Mouse (Mus musculus) Patski (cell line): ENCODE results near the gene 2210407C18Rik. TPM values are rescaled to one million over a fixed set of nuclear protein-coding genes. Genes with fewer than 3 reads are reported as not detected.

Experiments
- ATAC-seq: fragments of 100-300 bp; one replicate; pipeline ENCODE4 v1.8.0; 2021
- CTCF ChIA-PET: fragments of 350-600 bp; sonication (Branson Sonifier 250); formaldehyde crosslinking; loops from one replicate; lab custom pipeline; 2022; ENCODE audit warnings: inconsistent platforms; lab: Charles Lee
- POLR2A ChIA-PET: fragments of 350-600 bp; sonication (Branson Sonifier 250); formaldehyde crosslinking; loops from one replicate; lab custom pipeline; 2022; ENCODE audit warnings: antibody characterized with exemption, inconsistent platforms; lab: Charles Lee
- DNase-seq: peaks from one replicate; pipeline ENCODE4 v3.0.0-alpha.2; 2011; ENCODE audit warnings: low read depth, low spot score
- H3K27me3 ChIP-seq: fragments of 371-371 bp; one replicate; pipeline ENCODE4 v1.5.1; 2021
- CTCF ChIP-seq: fragments of 100-300 bp; IDR thresholded peaks from one replicate; pipeline ENCODE4 v1.5.1; 2021
- in situ Hi-C: fragments of 300-500 bp; cut with MboI; formaldehyde crosslinking; loops from 3 replicates; pipeline ENCODE4 v1.11.1; 2018; ENCODE audit warnings: low pct_unique_long_range_greater_than_20kb, mixed read lengths
- polyA plus RNA-seq: library from polyadenylated mRNA; unstranded; gene quantifications from one replicate; pipeline ENCODE4 v1.2.3, GENCODE M21; 2021

The 2210407C18Rik gene
- polyA plus RNA-seq, 1 experiment from 2014 or later, result 0.42 TPM

DNA sequence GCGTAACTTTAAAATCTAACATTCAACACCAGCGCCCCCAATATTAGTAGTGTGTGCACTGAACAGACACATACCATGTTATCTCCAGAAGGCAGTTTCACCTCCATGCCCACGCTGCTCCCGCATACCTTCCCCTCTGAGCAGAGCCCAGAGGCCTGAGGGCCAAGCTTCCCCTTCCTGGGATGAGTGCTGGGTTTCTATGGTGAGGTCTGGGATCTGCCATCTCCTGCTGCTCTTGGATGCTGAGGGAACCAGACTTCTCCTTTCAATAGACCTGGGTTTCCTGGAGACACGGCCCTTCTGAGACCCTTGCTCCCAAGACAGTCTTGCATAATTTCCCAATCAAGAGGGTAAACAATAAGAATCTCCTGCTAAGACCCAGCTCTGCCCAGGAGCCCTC lies 14.5 kb upstream of the 2210407C18Rik start, which contains the start of gene Olfr323:
Olfr323 (minus strand) TSS at position 101 of the 400 bp plus-strand sequence.
- no peak for TF ChIP-seq CTCF
- ChIA-PET POLR2A (no interaction called here), CTCF (no interaction called here)
- DNase-seq (no peak), ATAC-seq (no peak)
- H3K27me3 ChIP-seq, result peaks cover 3% of the 10 kb centered on the region
- in situ Hi-C loops, result loop anchor here (5.0 to 25.0 kb wide), 2 partner anchors 228 to 668 kb away; no protein-coding TSS in a partner anchor

DNA sequence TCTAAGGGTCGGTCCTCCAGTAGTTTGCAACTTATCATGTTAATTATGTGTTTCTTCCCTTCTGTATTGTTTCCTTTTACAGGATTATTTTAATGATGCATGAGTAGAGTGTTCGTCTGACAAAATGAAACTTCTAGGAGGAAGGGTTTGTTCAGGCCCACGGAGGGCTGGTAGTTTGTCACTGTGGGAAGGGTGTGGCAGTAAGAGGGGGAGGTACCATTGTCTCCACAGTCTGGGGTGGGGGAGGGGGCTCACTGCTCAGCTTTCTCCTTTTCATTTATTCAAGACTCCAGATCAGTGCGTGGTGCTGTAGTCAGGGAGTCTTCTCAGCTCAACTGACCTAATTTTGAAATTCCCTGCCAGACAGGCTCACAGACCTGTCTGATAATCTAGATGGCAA lies 10.3 kb upstream of the 2210407C18Rik start:
- in situ Hi-C loops, result loop anchor here (25.0 kb wide), 1 partner anchor 664 kb away; no protein-coding TSS in a partner anchor
- no peak for DNase-seq
- POLR2A ChIA-PET, result no interaction called here
- ATAC-seq, result no peak
- H3K27me3 ChIP-seq, result peaks cover 13% of the 10 kb centered on the region
- no peak for TF ChIP-seq CTCF
- CTCF ChIA-PET, result interaction anchor here (1.6 kb wide), 1 partner anchor 11 kb away, joined by 3 read pairs; the partner anchor contains the start of gene 2210407C18Rik

- in situ Hi-C loops, result no loop called here
- H3K27me3 ChIP-seq, result peaks cover 11% of the 10 kb centered on the region
- ATAC-seq, result no peak
- no peak for DNase-seq
- POLR2A ChIA-PET, result no interaction called here
- CTCF ChIA-PET, result no interaction called here
- no peak for TF ChIP-seq CTCF
Observed at GRCm38 (mm10) chr11:58618793-58619192, 2.9 kb upstream of the 2210407C18Rik start.

DNA sequence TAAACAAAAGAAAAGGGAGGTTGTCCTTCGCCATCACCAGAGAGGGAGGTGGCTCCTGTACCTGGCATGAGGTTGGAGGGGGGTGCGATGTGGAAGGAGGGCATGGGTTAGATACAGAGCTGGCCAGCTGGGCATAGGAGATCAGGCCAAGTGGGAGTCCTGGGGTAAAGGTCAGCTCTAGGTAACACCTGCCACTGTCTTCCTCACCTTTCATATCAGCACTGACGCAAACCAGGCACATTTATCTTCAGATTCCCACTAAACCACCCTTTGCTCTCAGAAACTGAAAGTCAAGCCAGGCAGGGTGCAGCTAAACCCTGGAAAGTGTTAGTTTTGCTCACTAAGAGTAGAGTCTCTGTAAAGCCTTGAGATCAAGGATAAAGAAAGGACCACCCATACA lies 2.5 kb upstream of the 2210407C18Rik start:
- ChIA-PET POLR2A (no interaction called here), CTCF (no interaction called here)
- peaks cover 11% of the 10 kb centered on the region for H3K27me3 ChIP-seq
- TF ChIP-seq CTCF, result no peak
- in situ Hi-C loops, result no loop called here
- DNase-seq (no peak), ATAC-seq (no peak)

- peaks cover 2% of the 10 kb centered on the region for H3K27me3 ChIP-seq
- CTCF ChIA-PET, result interaction anchor here (1.3 to 3.1 kb wide), 3 partner anchors 12 to 27 kb away, joined by 3 to 8 read pairs (median 7); no protein-coding TSS in a partner anchor
- in situ Hi-C loops, result no loop called here
- ATAC-seq (no peak), DNase-seq (no peak)
- no peak for TF ChIP-seq CTCF
- POLR2A ChIA-PET, result no interaction called here
Observed at GRCm38 (mm10) chr11:58614526-58614925, 1.3 kb downstream of the 2210407C18Rik start.

- DNase-seq, result no peak
- peaks cover 2% of the 10 kb centered on the region for H3K27me3 ChIP-seq
- no peak for TF ChIP-seq CTCF
- POLR2A ChIA-PET, result no interaction called here
- in situ Hi-C loops, result no loop called here
- CTCF ChIA-PET, result interaction anchor here (3.1 kb wide), 1 partner anchor 26 kb away, joined by 8 read pairs; no protein-coding TSS in a partner anchor
- no peak for ATAC-seq
Observed at GRCm38 (mm10) chr11:58613359-58613758, 2.5 kb downstream of the 2210407C18Rik start.

DNA sequence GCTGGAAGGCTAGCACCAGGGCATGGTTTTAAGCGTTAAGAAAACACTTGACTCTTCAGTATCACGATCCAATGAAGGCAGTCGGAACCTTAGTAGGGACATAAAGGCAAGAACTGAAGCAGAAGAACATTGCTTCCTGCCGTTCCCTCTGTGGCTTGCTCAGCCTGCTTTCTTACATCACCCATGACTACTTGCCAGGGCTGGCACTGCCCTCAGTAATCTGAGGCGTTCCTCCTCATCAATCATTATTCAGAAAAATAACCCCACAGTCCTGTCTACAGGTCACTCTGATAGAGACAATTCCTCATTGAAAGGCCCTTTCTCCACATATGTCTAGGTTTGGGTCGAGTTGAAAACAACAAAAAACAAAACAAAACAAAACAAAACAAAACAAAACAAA lies 8.8 kb downstream of the 2210407C18Rik start:
- POLR2A ChIA-PET, result no interaction called here
- no peak for TF ChIP-seq CTCF
- CTCF ChIA-PET, result no interaction called here
- ATAC-seq, result no peak
- in situ Hi-C loops, result no loop called here
- H3K27me3 ChIP-seq, result no peaks in the 10 kb centered on the region
- DNase-seq, result no peak

DNA sequence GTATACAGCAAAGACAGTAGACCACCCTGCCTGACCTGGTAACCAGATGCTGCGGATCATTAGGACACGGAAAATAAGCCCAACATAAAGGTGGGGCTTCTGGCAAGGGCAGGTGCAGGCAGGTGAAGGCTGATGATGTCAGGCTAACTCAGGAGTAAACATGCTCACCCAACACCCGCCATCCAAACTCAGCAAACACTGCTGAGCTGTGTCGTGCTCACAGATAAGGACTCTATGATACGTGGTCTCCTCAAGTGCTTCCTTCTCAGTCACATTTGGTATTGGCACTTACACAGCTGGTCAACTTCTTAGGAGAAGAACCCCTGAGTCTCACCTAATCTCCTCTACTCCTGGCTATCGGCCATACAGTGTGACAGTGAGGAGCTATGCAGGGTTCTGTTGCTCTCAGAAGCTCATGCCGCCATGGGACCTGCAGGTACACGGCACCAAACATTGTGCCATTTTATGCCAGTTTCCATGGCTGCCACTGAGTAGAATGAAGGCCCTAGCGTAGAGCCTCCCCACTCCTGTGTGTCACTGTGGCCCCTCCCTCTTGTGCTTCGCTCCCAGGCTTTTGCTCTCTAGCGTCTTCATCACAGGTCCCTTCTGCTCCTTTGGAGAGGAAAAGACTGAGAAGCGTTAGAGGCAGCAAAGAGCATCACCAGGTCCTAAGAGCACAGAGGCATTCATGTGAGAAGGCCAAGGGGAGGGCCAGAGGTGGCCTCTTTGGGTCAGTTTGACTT lies 9.5 kb downstream of the 2210407C18Rik start:
- DNase-seq, result no peak
- in situ Hi-C loops, result no loop called here
- ChIA-PET CTCF (no interaction called here), POLR2A (no interaction called here)
- H3K27me3 ChIP-seq, result no peaks in the 10 kb centered on the region
- ATAC-seq, result no peak
- TF ChIP-seq CTCF, result no peak

- no peaks in the 10 kb centered on the region for H3K27me3 ChIP-seq
- TF ChIP-seq CTCF, result no peak
- no peak for DNase-seq
- ATAC-seq, result no peak
- POLR2A ChIA-PET, result no interaction called here
- in situ Hi-C loops, result no loop called here
- CTCF ChIA-PET, result no interaction called here
Observed at GRCm38 (mm10) chr11:58605228-58605627, 10.6 kb downstream of the 2210407C18Rik start.

GRCm38 (mm10) chr11:58604688-58605087 lies 11.2 kb downstream of the 2210407C18Rik start:
- no peaks in the 10 kb centered on the region for H3K27me3 ChIP-seq
- TF ChIP-seq CTCF, result no peak
- in situ Hi-C loops, result no loop called here
- no peak for ATAC-seq
- ChIA-PET CTCF (no interaction called here), POLR2A (no interaction called here)
- DNase-seq, result no peak
